Mouse (Mus musculus) limb, embryonic 14.5 days (tissue): ENCODE results near the gene Col12a1. TPM values are rescaled to one million over a fixed set of nuclear protein-coding genes. Genes with fewer than 3 reads are reported as not detected.

Source experiments
- ATAC-seq: fragments of 200-750 bp; cut with Nextera tagmentation; 2 replicates; pipeline ENCODE4 v1.8.0; 2017; ENCODE audit warnings: low read depth, moderate number of reproducible peaks, moderate TSS enrichment; ENCODE audit not compliant: low FRiP score
- DNase-seq: peaks from one replicate; pipeline ENCODE4 v3.0.0-alpha.2; 2015; ENCODE audit warnings: low spot score
- H3K27ac ChIP-seq: fragments of 300-500 bp; sonication (generic); replicated peaks from 2 replicates; pipeline ENCODE4 v1.5.1; 2014; ENCODE audit warnings: low read depth, mild to moderate bottlenecking, low read length, moderate library complexity, mixed read lengths
- H3K27me3 ChIP-seq: fragments of 300-500 bp; sonication (generic); 2 replicates; pipeline ENCODE4 v1.6.1; 2014; ENCODE audit warnings: low read length, mixed read lengths; ENCODE audit not compliant: control insufficient read depth, insufficient read depth
- H3K36me3 ChIP-seq: fragments of 300-500 bp; sonication (generic); 2 replicates; pipeline ENCODE4 v1.6.1; 2014; ENCODE audit warnings: mild to moderate bottlenecking, low read length, moderate library complexity, mixed read lengths; ENCODE audit not compliant: control insufficient read depth, insufficient read depth
- H3K4me1 ChIP-seq: fragments of 300-500 bp; sonication (generic); 2 replicates; pipeline ENCODE4 v1.6.1; 2014; ENCODE audit warnings: antibody characterized with exemption, low read length, mixed read lengths; ENCODE audit not compliant: control insufficient read depth, insufficient read depth
- H3K4me2 ChIP-seq: fragments of 300-500 bp; sonication (generic); replicated peaks from 2 replicates; pipeline ENCODE4 v1.6.1; 2014; ENCODE audit warnings: low read depth, mild to moderate bottlenecking, low read length, moderate library complexity; ENCODE audit not compliant: severe bottlenecking
- H3K4me3 ChIP-seq: fragments of 300-500 bp; sonication (generic); replicated peaks from 2 replicates; pipeline ENCODE4 v1.5.1; 2014; ENCODE audit warnings: low read length
- H3K9ac ChIP-seq: fragments of 300-500 bp; sonication (generic); 2 replicates; pipeline ENCODE4 v1.6.1; 2014; ENCODE audit warnings: mild to moderate bottlenecking, low read depth, low read length, moderate library complexity; ENCODE audit not compliant: severe bottlenecking
- H3K9me3 ChIP-seq: fragments of 300-500 bp; sonication (generic); 2 replicates; pipeline ENCODE4 v1.6.1; 2016; ENCODE audit warnings: low read length; ENCODE audit not compliant: control insufficient read depth
- POLR2A ChIP-seq: fragments of 200-500 bp; IDR thresholded peaks from 2 replicates; pipeline ENCODE4 v1.8.0; 2012; ENCODE audit warnings: inconsistent platforms, mild to moderate bottlenecking, moderate library complexity, borderline replicate concordance; ENCODE audit not compliant: insufficient read depth, insufficient read length; ENCODE audit errors: extremely low read depth
- WGBS: fragments of 180-500 bp; shearing (Covaris S2); extraction: QIAGEN DNeasy Blood & Tissue Kit; methylation state at CpG from one replicate; pipeline ENCODE4 v1.1.7; 2014; 5-methylcytosine and 5-hydroxymethylcytosine counted together
- polyA plus RNA-seq, 2 experiments: library from polyadenylated mRNA; depleted of rRNA in 1 of 2; stranded (reverse) in 1 of 2; unstranded in 1 of 2; fragments of >200 nt; fragmentation: Nextera tagmentation in 1 of 2; extraction: Ambion mirVana in 1 of 2; gene quantifications; 2 replicates each; pipeline versions ENCODE4 v1.2.1 to v1.2.3; 2012 to 2014

Col12a1 gene
- polyA plus RNA-seq, 2 experiments, result 270 to 296 TPM

DNA sequence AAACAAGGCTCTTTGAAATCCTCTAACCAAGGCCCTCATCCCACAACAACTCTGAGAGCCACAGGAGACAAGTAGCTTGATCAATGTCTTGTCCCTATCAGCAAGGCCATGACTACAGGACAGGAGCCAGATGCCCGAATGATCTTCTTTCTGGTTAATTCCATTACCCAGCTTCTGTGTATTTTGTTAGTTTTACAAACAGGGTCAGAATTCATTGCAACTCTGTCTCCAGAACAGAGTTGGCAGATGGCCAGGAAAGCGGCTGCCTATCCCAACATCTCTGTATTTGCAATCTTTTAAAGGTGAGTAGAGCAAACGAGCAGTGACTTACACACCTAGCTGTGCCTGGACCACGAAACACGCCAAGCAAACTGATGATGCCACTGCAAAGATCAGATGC is 11.7 kb upstream of the Col12a1 start:
- TF ChIP-seq POLR2A, result no peak
- no peak overlapping the region for H3K4me3 ChIP-seq
- no peaks in the 10 kb centered on the region for H3K4me1 ChIP-seq
- no peaks in the 10 kb centered on the region for H3K36me3 ChIP-seq
- 68% methylated on average over 5 of the region's 5 CpGs for WGBS
- no peak overlapping the region for H3K27ac ChIP-seq
- ATAC-seq (no peak), DNase-seq (no peak)
- H3K9ac ChIP-seq, result no peak overlapping the region
- no peaks in the 10 kb centered on the region for H3K27me3 ChIP-seq
- no peak overlapping the region for H3K4me2 ChIP-seq
- H3K9me3 ChIP-seq, result no peaks in the 10 kb centered on the region

DNA sequence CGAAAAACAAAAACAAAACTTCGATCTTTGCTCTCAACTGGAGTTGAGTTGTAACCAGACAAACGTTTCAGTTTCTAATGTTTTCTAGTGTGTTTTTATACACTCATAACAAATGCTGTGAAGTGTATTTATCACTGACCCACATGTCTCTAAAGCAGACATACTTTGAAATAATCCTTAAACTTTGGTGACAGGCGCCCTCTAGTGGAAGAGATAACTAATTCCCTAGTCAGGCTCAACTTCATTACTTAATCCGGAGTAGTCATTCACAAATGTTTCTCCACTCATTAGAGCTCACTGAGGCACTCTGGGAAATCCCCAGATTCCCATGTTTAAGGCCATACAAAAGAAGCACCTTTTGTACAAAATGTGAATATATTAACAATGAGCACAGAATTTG is 4.5 kb upstream of the Col12a1 start:
- Histone ChIP-seq H3K27me3 (no peaks in the 10 kb centered on the region), H3K27ac (no peak overlapping the region), H3K9me3 (no peaks in the 10 kb centered on the region), H3K4me3 (no peak overlapping the region), H3K9ac (no peak overlapping the region), H3K4me2 (no peak overlapping the region), H3K4me1 (peaks cover 13% of the 10 kb centered on the region), H3K36me3 (no peaks in the 10 kb centered on the region)
- no peak for TF ChIP-seq POLR2A
- WGBS, result 33% methylated on average over 5 of the region's 5 CpGs
- DNase-seq (peak; percentile 69), ATAC-seq (no peak)

DNA sequence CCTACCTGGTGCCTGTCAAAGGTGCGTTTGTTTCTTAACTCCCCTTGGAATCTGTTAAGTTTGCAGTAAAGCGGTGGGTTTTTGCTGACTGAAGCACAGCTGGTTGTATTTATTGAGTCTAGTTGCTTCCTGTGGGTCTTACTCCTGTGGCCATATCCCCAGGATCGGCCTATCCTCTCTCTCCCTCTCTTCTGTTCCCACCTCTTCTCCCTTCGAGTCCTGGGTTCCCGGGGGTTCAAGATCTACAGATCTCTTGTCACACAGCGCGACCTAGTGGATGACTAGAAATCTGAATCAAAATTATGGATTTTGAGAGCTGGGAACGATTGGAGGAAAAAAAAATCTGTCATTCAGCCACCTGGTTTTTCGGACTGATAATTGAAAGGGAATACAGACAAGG is 2.4 kb upstream of the Col12a1 start:
- H3K4me3 ChIP-seq, result 0 out of 2 replicates have a peak overlapping the region, but pooled peaks have one; percentile 4
- no peaks in the 10 kb centered on the region for H3K36me3 ChIP-seq
- peak; percentile 90 for DNase-seq
- peak overlapping the region; percentile 76 for H3K4me2 ChIP-seq
- no peak overlapping the region for H3K27ac ChIP-seq
- no peaks in the 10 kb centered on the region for H3K27me3 ChIP-seq
- no peaks in the 10 kb centered on the region for H3K9me3 ChIP-seq
- no peak for TF ChIP-seq POLR2A
- H3K4me1 ChIP-seq, result peaks cover 15% of the 10 kb centered on the region
- WGBS, result 5% methylated on average over 9 of the region's 9 CpGs
- no peak overlapping the region for H3K9ac ChIP-seq
- ATAC-seq, result no peak; the same call in 1 of the 2 replicates

DNA sequence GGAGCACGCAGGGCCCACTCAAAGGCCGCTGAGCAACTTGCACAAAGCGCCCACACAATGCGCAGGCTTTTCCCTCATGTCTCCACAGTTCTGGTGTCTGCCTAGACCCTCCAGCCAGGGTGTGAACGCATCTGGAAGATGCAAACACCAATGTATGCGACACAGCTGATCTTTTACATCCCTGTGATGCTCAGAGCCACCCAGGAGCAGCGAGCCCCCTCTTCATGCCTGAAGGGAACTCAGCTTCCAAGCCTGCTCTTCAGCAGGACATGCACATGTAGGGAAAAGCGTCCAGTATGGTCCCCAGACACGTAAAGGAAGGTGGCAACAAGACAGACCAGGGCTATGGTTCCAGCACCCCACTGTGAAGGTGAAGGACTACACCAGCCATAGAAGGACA is 1.5 kb upstream of the Col12a1 start:
- Histone ChIP-seq H3K9ac (peak overlapping the region; percentile 85; the same call in 1 of the 2 replicates), H3K27me3 (no peaks in the 10 kb centered on the region), H3K27ac (peak overlapping the region; percentile 96), H3K36me3 (no peaks in the 10 kb centered on the region), H3K4me1 (peaks cover 21% of the 10 kb centered on the region), H3K4me3 (peak overlapping the region; percentile 70), H3K9me3 (no peaks in the 10 kb centered on the region), H3K4me2 (peak overlapping the region; percentile 76)
- 31% methylated on average over 9 of the region's 9 CpGs for WGBS
- ATAC-seq (no peak), DNase-seq (no peak)
- no peak for TF ChIP-seq POLR2A

DNA sequence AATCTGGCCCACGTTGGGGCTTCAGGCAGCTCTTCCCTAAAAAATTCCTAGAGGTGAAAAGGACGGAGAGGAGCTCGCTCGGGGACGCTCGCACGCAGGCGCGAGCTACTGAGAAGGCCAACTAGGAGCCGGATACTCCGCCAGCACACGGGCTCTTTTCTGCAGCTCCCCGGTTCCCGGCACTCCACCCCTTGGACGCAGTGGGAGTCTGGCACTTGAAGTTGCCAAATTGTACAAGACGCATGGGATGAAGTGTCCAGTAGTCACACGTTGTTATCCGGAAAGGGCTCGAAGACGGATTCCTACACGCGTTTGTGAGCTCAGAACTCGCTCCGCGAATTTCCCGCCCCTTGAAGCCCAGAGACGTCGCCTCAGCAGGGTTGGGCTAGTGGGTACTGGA is 820 bp upstream of the Col12a1 start:
- DNase-seq, result peak; percentile 61
- peak overlapping the region; percentile 85 for H3K9ac ChIP-seq
- H3K9me3 ChIP-seq, result no peaks in the 10 kb centered on the region
- TF ChIP-seq POLR2A, result no peak
- no peaks in the 10 kb centered on the region for H3K27me3 ChIP-seq
- H3K4me1 ChIP-seq, result peaks cover 28% of the 10 kb centered on the region
- ATAC-seq, result no peak
- H3K4me2 ChIP-seq, result peak overlapping the region; percentile 76
- peak overlapping the region; percentile 96 for H3K27ac ChIP-seq
- WGBS, result 2% methylated on average over 28 of the region's 28 CpGs
- H3K36me3 ChIP-seq, result no peaks in the 10 kb centered on the region
- H3K4me3 ChIP-seq, result peak overlapping the region; percentile 70
